Mouse (Mus musculus): Measurements from ENCODE around the gene Slc27a3.

DNA sequence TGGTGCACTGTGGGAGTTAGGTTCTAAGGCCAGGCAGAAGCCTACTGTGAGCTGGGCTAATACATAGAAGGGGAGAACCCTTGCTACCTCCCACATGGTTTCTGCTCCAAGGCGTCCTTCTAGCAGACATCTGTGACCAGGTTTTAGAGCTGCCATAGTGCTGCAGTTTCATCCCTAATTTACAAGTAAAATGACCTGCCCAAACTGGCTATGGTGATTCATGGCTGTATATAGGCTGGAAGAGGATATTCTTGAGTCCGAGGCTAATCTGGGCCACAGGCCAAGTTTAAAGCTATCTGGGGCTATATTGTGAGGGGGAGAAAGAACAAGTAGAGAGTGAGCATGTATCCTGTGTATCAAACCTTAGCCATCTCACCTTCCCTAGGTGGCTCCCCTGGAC, 20.7 kb downstream of the Slc27a3 start:
- no peak for TF ChIP-seq EP300 (IDR thresholded peaks at IDR 0.05; ENCODE audit: low read depth)
- TF ChIP-seq CTCF (IDR thresholded peaks at IDR 0.05; ENCODE audit: low read depth), result no peak
